Comparison of ENCODE assay signal across 8 mouse cellular contexts in genomic region chr3:19895755-19896154, GRCm38 (mm10).
DNase-seq lines count a peak whose midpoint lies in the region; ATAC-seq and TF ChIP-seq lines count a peak whose summit lies in the region.

No protein-coding gene starts in this region.

- ATAC-seq in heart, embryonic 11.5 days (replicated peaks; ENCODE audit: insufficient number of reproducible peaks, low FRiP score, low TSS enrichment): no peak
- ATAC-seq in forebrain, embryonic 15.5 days (replicated peaks): no peak
- ATAC-seq in liver, embryonic 14.5 days (ENCODE audit: insufficient read depth): no peak

- H3K9ac ChIP-seq in heart, embryonic 11.5 days (ENCODE audit: low read depth, low read length): peak overlapping the region; percentile 90
- peak overlapping the region; percentile 92 for H3K9ac ChIP-seq in forebrain, embryonic 15.5 days (replicated peaks)
- peak overlapping the region; percentile 84 for H3K9ac ChIP-seq in liver, embryonic 14.5 days (replicated peaks)

- H3K4me3 ChIP-seq in heart, embryonic 11.5 days (ENCODE audit: low read depth, low read length): peak overlapping the region; percentile 86
- peak overlapping the region; percentile 91 for H3K4me3 ChIP-seq in E14TG2a.4 (replicated peaks; ENCODE audit: low read length)
- peak overlapping the region; percentile 96 for H3K4me3 ChIP-seq in forebrain, embryonic 15.5 days
- H3K4me3 ChIP-seq in liver, embryonic 14.5 days (ENCODE audit: insufficient read depth in 1 of 2, low read depth in 2 of 2, low read length in 2 of 2): peak overlapping the region; percentile 84 to 86

- no peaks in the 10 kb centered on the region for H3K9me3 ChIP-seq in heart, embryonic 11.5 days (replicated peaks; ENCODE audit: control insufficient read depth, low read length)
- no peaks in the 10 kb centered on the region; the same call in 1 of the 2 replicates for H3K9me3 ChIP-seq in E14TG2a.4 (ENCODE audit: low read length)
- no peaks in the 10 kb centered on the region for H3K9me3 ChIP-seq in forebrain, embryonic 15.5 days
- no peaks in the 10 kb centered on the region for H3K9me3 ChIP-seq in liver, embryonic 14.5 days (ENCODE audit: control insufficient read depth, low read length)

- H3K36me3 ChIP-seq in heart, embryonic 11.5 days (ENCODE audit: control insufficient read depth, insufficient read depth, low read length): 0 out of 2 replicates have a peak, but pooled peaks cover 4% of the 10 kb centered on the region
- H3K36me3 ChIP-seq in E14TG2a.4 (ENCODE audit: insufficient read depth, low read length): no peaks in the 10 kb centered on the region
- peaks cover 6% of the 10 kb centered on the region; the same call in 1 of the 2 replicates for H3K36me3 ChIP-seq in forebrain, embryonic 15.5 days
- H3K36me3 ChIP-seq in liver, embryonic 14.5 days (replicated peaks; ENCODE audit: control insufficient read depth, insufficient read depth, low read depth): no peaks in the 10 kb centered on the region

- H3K4me2 ChIP-seq in heart, embryonic 11.5 days: peak overlapping the region; percentile 77
- peak overlapping the region; percentile 83 for H3K4me2 ChIP-seq in forebrain, embryonic 15.5 days (replicated peaks)
- peak overlapping the region; percentile 91 for H3K4me2 ChIP-seq in liver, embryonic 14.5 days (ENCODE audit: low read depth)

- no peak overlapping the region for H3K27ac ChIP-seq in heart, embryonic 11.5 days (ENCODE audit: low read depth, low read length)
- peak overlapping the region; percentile 83; the same call in 1 of the 2 replicates for H3K27ac ChIP-seq in forebrain, embryonic 15.5 days (replicated peaks)
- no peak overlapping the region for H3K27ac ChIP-seq in liver, embryonic 14.5 days

- no peak for DNase-seq in heart, adult 8-10 months (ENCODE audit: low spot score)
- DNase-seq in liver, embryonic 14.5 days (ENCODE audit: low read depth in 3 of 3, low spot score in 3 of 3): no peak
- DNase-seq in MN1 (ENCODE audit: low spot score): no peak
- DNase-seq in embryo, embryonic 10.5 days (ENCODE audit: low spot score): no peak
- DNase-seq in embryo, embryonic 11 days: no peak

- no peaks in the 10 kb centered on the region for H3K27me3 ChIP-seq in heart, embryonic 11.5 days (ENCODE audit: control insufficient read depth, insufficient read depth, low read length)
- H3K27me3 ChIP-seq in E14TG2a.4 (ENCODE audit: insufficient read depth, low read length): no peaks in the 10 kb centered on the region
- no peaks in the 10 kb centered on the region for H3K27me3 ChIP-seq in forebrain, embryonic 15.5 days
- no peaks in the 10 kb centered on the region for H3K27me3 ChIP-seq in liver, embryonic 14.5 days (ENCODE audit: control insufficient read depth, insufficient read depth, low read length)

- H3K4me1 ChIP-seq in heart, embryonic 11.5 days (ENCODE audit: control insufficient read depth, insufficient read depth, low read length): peaks cover 3% of the 10 kb centered on the region; the same call in 1 of the 2 replicates
- H3K4me1 ChIP-seq in E14TG2a.4 (replicated peaks; ENCODE audit: low read depth, low read length): peaks cover 25% of the 10 kb centered on the region
- H3K4me1 ChIP-seq in forebrain, embryonic 15.5 days: peaks cover 27% of the 10 kb centered on the region
- H3K4me1 ChIP-seq in liver, embryonic 14.5 days (replicated peaks; ENCODE audit: control insufficient read depth in 2 of 2, insufficient read depth in 2 of 2, low read length in 1 of 2): peaks cover 0 to 11% of the 10 kb centered on the region in 2 experiments; a peak in 2 of 4 replicates

- WGBS in heart, embryonic 11.5 days (ENCODE audit: insufficient replicate concordance): 46% methylated on average over 5 of the region's 5 CpGs
- 32% methylated on average over 5 of the region's 5 CpGs for WGBS in forebrain, embryonic 15.5 days
- WGBS in liver, embryonic 14.5 days (ENCODE audit: insufficient replicate concordance): 33% methylated on average over 5 of the region's 5 CpGs

- no peak for TF ChIP-seq CTCF in E14TG2a.4 (conservative IDR thresholded peaks at IDR 0.05; ENCODE audit: low read length)
- no peak for TF ChIP-seq CTCF in liver, embryonic 14.5 days (IDR thresholded peaks at IDR 0.05; ENCODE audit: low read depth)

- TF ChIP-seq EP300 in liver, embryonic 14.5 days (IDR thresholded peaks at IDR 0.05; ENCODE audit: low read depth): no peak
